Mouse (Mus musculus) thymus, postnatal 4 days (tissue): Measurements from ENCODE around the gene Car5b.

Experiments used
- DNase-seq: peaks from one replicate; pipeline ENCODE4 v3.0.0; 2021

Car5b gene

DNA sequence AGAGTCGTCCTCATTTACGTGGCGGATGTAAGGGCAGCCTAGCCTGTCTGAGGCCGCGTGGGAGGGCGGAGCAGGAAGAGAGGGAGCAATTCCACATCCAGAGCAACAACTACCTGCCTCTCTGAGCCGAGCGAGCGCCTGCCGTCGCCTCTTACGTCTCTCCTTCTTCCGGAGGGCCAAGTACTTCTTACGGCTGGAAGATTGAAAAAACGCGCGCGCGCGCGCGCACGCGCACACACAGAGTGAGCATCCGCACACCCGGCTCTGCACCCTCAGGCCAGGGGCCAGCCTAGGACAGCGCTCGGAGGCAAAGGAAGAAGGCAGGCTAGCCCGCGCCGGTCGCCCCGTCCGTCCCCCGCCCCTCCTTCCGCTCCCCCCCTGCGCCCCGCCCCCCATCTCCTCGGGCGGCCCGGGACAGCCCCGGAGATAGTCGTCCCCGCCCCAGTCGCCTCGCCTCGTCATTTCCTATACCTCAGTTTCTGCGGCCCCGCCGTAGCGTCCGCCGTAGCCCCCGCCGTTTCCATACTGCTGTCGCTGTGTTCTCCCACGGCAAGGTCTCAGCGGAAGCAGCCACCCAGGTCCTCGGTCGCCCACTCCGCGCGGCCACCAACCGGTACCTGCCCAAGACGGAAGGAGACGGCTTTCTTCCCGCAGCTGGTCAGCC lies 69.9 kb downstream of the Car5b start:
- peak; percentile 80 for DNase-seq

DNA sequence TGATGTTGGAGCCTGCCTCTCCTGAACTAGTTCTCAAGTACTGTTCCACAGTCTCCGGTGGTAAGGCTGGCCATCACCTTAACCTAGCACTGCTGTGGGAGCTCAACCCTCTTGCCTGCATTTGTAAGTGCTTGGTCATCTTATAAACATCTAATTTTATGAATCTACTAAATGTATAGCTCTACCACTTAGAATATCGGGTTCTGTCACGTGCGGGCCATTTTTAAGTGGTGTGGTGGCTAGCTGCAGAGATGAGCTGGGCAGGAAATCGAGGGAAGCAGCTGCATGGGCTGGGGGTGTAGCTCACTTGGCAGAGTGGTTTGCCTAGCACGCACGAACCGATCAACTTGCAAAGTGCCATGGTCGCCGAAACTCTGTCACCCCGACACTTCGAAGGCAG lies 70.4 kb downstream of the Car5b start:
- no peak for DNase-seq

DNA sequence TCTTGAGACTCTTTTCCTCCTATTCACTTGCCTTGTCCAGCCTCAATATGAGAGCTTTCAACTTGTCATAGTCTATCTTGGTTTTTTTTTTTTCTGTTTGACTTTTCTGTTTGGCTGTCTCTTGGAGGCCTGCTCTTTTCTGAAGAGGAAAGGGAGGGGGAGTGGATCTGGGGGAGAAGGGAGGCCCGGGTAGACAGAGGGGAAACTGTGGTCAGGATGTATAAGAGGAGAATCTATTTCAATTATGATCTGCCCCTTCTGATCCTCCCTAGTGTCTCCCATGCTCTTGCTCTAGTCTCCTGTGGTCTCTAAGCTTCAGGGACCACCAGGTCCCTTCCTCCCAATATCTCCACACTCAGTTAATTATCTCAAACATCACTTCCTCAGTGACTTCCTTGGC lies 76.2 kb downstream of the Car5b start:
- no peak for DNase-seq

DNA sequence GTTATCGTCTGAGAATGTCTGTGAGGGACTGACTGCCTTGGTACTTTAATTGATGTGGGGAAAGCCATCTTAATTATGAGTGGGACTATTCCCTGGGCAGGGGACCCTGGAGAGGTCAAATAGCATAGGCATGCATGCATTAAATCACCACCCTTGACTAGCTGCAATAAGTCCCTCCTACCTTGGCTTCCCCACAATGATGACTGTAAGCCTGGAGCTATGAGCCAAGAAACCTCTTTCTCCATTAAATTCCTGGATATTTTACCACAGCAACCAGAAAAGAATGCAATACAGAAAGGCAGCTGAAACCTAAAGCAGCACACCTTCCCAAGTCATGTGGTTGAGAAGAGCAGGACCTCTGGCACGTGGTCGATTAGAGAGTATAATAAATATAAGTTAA lies 83.4 kb downstream of the Car5b start:
- no peak for DNase-seq

DNA sequence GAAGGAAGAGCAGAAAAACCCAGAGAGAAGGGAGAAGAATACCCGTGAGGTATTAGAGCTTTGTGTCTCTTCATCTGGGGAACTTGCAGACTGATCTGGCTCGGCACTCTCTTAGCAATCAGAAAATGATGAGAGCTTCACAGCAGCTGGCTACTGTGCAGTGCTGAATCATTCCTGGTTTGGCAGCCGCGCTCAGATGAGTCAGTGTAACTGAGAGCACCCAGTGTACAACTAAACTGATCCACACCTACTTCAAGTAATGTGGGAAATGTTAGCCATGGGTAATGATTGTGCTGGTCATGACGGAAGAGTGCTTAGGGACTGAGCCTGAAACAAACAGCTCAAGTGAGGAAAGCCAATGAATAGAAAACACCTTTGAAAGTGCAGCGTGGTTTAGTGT lies 89.2 kb downstream of the Car5b start:
- no peak for DNase-seq

DNA sequence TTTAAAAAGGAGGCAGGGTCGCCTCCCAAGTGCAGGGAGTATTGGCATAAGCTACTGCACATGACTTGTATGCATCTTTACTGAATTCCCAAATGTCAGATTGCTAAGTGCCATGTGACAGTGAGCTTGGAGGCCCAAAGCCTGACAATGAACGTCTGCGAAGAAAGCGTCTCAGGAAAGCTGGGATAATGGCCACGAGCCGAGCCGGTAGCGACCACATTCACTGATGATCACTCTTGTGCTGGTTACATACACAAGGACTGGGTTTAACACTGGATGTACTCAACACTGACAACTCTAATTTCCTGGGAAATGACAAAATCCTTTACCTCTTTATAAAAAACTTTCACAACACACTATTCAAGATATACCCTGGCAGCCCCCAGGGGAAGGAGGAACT lies 93.1 kb downstream of the Car5b start:
- DNase-seq, result no peak

DNA sequence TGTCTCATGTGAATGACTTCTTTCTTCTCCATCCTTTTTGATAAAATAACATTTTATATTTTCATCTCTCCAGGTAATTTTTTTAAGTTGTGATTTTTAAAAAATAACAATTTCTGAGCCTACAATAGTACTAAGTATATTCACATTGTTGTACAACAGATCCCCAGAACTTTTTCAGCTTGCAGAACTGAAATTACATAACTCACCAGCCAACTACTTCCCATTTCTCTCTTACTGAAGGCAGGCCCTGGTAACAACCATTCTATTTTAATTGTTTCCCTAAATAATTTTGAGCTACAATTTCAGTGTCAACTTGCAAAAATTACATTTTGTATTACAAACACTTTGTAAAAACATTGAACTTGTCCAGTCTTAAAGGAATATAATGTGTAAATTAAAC lies 98.2 kb downstream of the Car5b start:
- DNase-seq, result no peak
